Mouse (Mus musculus): ENCODE measurements around the gene Rbks. TPM values are rescaled to one million over a fixed set of nuclear protein-coding genes. Genes with fewer than 3 reads are reported as not detected.
"Not testable (repeated sequence)": the region's sequence is repeated elsewhere in the genome, so short reads cannot be mapped to it uniquely, and the experiment has no call there.

Gene Rbks
- total RNA-seq, 2 experiments from 2014 or later, result 37.4 to 60.9 TPM

DNA sequence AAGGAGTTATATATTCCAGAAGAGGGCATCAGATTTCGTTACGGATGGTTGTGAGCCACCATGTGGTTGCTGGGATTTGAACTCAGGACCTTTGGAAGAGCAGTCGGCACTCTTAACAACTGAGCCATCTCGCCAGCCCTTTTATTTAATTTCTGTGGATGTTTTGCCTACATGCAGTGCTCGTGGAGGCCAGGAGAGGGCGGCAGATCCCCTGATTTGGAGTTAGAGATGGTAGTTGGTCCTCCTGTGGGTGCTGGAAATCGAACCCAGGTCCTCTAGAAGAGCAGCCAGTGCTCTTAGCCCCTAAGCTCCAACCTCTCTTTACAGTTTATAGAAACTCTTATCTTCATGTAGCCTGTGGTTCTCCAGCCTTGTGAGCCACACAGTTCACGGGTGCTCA lies 108.8 kb downstream of the Rbks start:
- ATAC-seq (ENCODE audit: poor library complexity, severe bottlenecking), result not testable (repeated sequence)

GRCm38 (mm10) chr5:31588016-31588415 lies 109.4 kb downstream of the Rbks start:
- no peak for ATAC-seq (ENCODE audit: poor library complexity, severe bottlenecking)

GRCm38 (mm10) chr5:31585526-31585925 lies 111.9 kb downstream of the Rbks start:
- ATAC-seq (ENCODE audit: poor library complexity, severe bottlenecking), result no peak

DNA sequence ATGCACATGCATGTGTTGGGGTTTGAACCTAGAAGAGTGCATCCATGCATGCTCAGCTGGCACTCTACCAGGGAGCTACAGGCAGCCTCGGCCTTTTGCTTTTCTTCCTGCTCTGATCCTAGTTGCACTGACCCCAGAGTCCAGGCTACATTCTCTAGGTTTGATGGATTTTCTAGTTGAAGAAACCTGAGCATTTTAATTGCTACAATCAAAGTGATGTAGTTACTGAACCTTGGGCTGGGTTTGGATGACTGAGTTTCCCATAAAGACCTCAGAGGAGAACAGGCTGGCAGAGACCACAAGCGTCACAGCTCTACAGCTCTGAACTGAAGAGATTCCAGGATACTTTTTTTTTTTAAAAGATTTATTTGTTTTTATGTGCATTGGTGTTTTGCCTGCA lies 114.2 kb downstream of the Rbks start:
- no peak for ATAC-seq (ENCODE audit: poor library complexity, severe bottlenecking)

GRCm38 (mm10) chr5:31581932-31582331 lies 115.5 kb downstream of the Rbks start:
- peak; percentile 85 for ATAC-seq (ENCODE audit: poor library complexity, severe bottlenecking)

GRCm38 (mm10) chr5:31581263-31581662 lies 116.2 kb downstream of the Rbks start:
- peak; percentile 66 for ATAC-seq (ENCODE audit: poor library complexity, severe bottlenecking)

- peak; percentile 39; the same call in 1 of the 2 replicates for ATAC-seq (ENCODE audit: poor library complexity, severe bottlenecking)
Observed at GRCm38 (mm10) chr5:31576539-31576975, 120.9 kb downstream of the Rbks start.

Other genes starting within 250 kb of the Rbks start
- gene Zfp512, start 245.2 kb downstream of the Rbks start, total RNA-seq (2015), result 11.0 and 18.1 TPM in 2 replicates
- gene Zfp512, start 245.2 kb downstream of the Rbks start, total RNA-seq (2017), result 20.6 and 24.2 TPM in 2 replicates
- gene 4930548H24Rik, start 211.9 kb downstream of the Rbks start, total RNA-seq (2015), result not detected in 2 replicates
- 0.12 and 0.44 TPM in 2 replicates for gene 4930548H24Rik, start 211.9 kb downstream of the Rbks start, total RNA-seq (2017)
- 7.7 and 11.0 TPM in 2 replicates for gene Gpn1, start 202.9 kb downstream of the Rbks start, total RNA-seq (2015)
- 9.6 and 14.9 TPM in 2 replicates for gene Gpn1, start 202.9 kb downstream of the Rbks start, total RNA-seq (2017)
- 41.3 and 50.5 TPM in 2 replicates for gene Slc4a1ap, start 170.6 kb downstream of the Rbks start, total RNA-seq (2015)
- 44.2 and 54.6 TPM in 2 replicates for gene Slc4a1ap, start 170.6 kb downstream of the Rbks start, total RNA-seq (2017)
- 11.2 and 14.0 TPM in 2 replicates for gene Supt7l, start 169.8 kb downstream of the Rbks start, total RNA-seq (2015)
- gene Supt7l, start 169.8 kb downstream of the Rbks start, total RNA-seq (2017), result 14.1 and 18.5 TPM in 2 replicates
- 754 and 797 TPM in 2 replicates for gene Mrpl33, start 100.7 kb downstream of the Rbks start, total RNA-seq (2015)
- gene Mrpl33, start 100.7 kb downstream of the Rbks start, total RNA-seq (2017), result 428 and 432 TPM in 2 replicates
- 106 and 112 TPM in 2 replicates for gene Babam2, start 57 bp upstream of the Rbks start, total RNA-seq (2015)
- 41.2 and 55.3 TPM in 2 replicates for gene Babam2, start 57 bp upstream of the Rbks start, total RNA-seq (2017)

Data from megakaryocyte, adult 5-6 weeks (primary cell).